Mouse (Mus musculus) embryonic fibroblast, embryonic 13.5 days (primary cell): ENCODE results near the gene Slc7a11.

Experiments used
- CTCF ChIP-seq: IDR thresholded peaks from 2 replicates; pipeline ENCODE4 v1.5.1; 2011; ENCODE audit warnings: mild to moderate bottlenecking, control low read depth, low read length, moderate library complexity, borderline replicate concordance; ENCODE audit not compliant: insufficient read depth
- POLR2A ChIP-seq: IDR thresholded peaks from 2 replicates; pipeline ENCODE4 v1.6.1; 2011; ENCODE audit warnings: low read depth, mild to moderate bottlenecking, control low read depth, low read length, moderate library complexity

GRCm38 (mm10) chr3:50421480-50422277 is 21.7 kb downstream of the Slc7a11 start:
- no peak for TF ChIP-seq POLR2A
- no peak for TF ChIP-seq CTCF
